Mouse (Mus musculus): ENCODE measurements around the gene Mepce.

DNA sequence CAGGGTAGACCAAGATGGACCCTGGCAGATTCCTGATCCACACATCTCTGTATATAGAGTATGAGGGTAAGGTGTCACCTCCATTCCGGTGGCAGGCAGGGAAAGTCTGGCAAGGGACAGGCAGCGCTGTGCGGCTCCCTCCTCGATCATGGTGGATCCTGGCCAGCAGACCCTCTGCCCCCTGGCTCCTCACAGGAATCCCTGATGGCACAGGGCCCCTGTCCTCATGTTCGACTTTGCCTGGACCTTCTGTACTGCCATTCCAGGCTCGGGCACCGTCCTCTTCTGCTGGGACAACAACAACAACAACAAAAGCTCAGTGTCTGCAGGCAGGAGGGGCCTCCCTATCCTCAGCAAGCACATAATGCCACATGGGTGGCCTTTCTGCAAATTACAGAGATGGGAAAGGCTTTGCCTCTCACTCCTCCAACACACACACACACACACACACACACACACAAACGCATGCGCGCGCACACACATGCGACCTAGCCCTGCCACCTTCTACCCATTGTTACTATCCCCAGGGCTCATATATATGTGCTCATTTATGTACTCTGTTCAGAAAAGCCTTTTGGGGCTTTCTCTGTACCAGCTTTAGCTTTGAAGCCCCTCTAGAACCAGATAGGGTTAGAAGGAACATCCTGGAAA, 53.7 kb downstream of the Mepce start:
- TF ChIP-seq CTCF (IDR thresholded peaks at IDR 0.05; ENCODE audit: low read depth, low read length) (no peak), POLR2A (IDR thresholded peaks at IDR 0.05; ENCODE audit: extremely low read depth, insufficient read depth, low read length) (no peak)

Data from liver, adult 2 months (tissue).